Mouse (Mus musculus): ENCODE data around the gene Fndc1. TPM values are rescaled to one million over a fixed set of nuclear protein-coding genes. Genes with fewer than 3 reads are reported as not detected.

The Fndc1 gene
- polyA plus RNA-seq, 1 experiment, result not detected

- peaks cover 26% of the 10 kb centered on the region for H3K27me3 ChIP-seq (ENCODE audit: control insufficient read depth)
- no peaks in the 10 kb centered on the region for H3K9me3 ChIP-seq (ENCODE audit: control insufficient read depth, low read length)
- no peak overlapping the region for H3K4me3 ChIP-seq (replicated peaks)
- TF ChIP-seq GATA1 (IDR thresholded peaks at IDR 0.05; ENCODE audit: low read length), result no peak
- no peak for TF ChIP-seq TAL1 (IDR thresholded peaks at IDR 0.05; ENCODE audit: low read length)
- no peaks in the 10 kb centered on the region for H3K4me1 ChIP-seq (ENCODE audit: control insufficient read depth)
- H3K36me3 ChIP-seq (ENCODE audit: control insufficient read depth), result no peaks in the 10 kb centered on the region
Observed at GRCm38 (mm10) chr17:7827586-7827985, 484 bp upstream of the Fndc1 start.

DNA sequence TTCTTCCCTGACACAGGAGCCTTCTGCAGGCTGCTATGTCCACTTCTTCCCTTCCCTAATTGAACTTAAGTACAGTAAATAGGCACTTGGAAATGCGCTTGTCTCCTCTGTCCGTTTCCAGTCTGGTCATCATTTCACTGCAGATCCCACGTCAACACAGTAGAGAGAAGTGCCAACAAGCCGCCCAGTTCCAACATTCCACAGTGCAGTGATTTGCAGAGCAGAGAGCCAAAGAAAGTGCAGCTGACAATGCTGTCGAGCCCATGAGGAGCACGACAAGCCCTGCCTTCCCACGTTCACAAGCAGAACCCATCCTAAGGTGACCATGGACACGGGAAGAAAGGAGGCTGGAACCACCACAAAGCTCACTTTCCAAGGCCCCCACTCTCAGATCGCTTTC lies 1.7 kb downstream of the Fndc1 start:
- Histone ChIP-seq H3K4me3 (replicated peaks) (no peak overlapping the region), H3K27me3 (ENCODE audit: control insufficient read depth) (peaks cover 26% of the 10 kb centered on the region), H3K4me1 (ENCODE audit: control insufficient read depth) (no peaks in the 10 kb centered on the region), H3K36me3 (ENCODE audit: control insufficient read depth) (no peaks in the 10 kb centered on the region), H3K9me3 (ENCODE audit: control insufficient read depth, low read length) (no peaks in the 10 kb centered on the region)
- TF ChIP-seq GATA1 (IDR thresholded peaks at IDR 0.05; ENCODE audit: low read length) (no peak), TAL1 (IDR thresholded peaks at IDR 0.05; ENCODE audit: low read length) (no peak)

DNA sequence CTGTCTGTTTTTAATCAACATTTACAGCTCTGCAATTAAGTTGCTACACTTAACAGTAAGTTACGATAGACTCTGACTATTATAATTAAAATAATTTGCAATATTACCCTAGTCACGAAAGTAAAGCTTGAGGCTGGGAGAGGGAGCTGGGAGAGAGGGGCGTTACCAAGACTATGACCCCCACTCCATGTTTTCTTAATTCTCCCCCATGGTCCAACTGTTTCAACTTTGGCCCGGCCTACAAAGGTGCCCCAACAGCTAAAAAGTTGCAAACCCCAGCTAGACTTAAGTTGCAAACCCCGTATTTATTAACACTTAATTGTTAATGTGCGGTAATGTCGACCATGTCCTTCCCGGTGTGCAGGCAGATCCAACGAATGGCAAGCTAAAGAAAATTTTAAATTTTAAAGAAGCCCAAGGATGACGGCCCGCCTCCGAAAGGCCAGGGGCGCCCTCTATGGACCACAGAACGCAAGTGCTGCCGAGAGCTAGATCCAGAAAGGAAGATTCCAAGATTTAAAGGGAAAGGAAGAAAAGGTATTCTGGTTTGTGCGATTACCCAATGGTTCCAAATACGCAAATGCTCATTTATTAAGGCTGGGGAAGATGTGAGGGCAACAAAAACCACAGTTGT lies 5.4 kb downstream of the Fndc1 start:
- H3K27me3 ChIP-seq (ENCODE audit: control insufficient read depth), result peaks cover 5% of the 10 kb centered on the region
- no peaks in the 10 kb centered on the region for H3K36me3 ChIP-seq (ENCODE audit: control insufficient read depth)
- no peak overlapping the region for H3K4me3 ChIP-seq (replicated peaks)
- no peaks in the 10 kb centered on the region for H3K9me3 ChIP-seq (ENCODE audit: control insufficient read depth, low read length)
- no peaks in the 10 kb centered on the region for H3K4me1 ChIP-seq (ENCODE audit: control insufficient read depth)
- no peak for TF ChIP-seq TAL1 (IDR thresholded peaks at IDR 0.05; ENCODE audit: low read length)
- TF ChIP-seq GATA1 (IDR thresholded peaks at IDR 0.05; ENCODE audit: low read length), result no peak

DNA sequence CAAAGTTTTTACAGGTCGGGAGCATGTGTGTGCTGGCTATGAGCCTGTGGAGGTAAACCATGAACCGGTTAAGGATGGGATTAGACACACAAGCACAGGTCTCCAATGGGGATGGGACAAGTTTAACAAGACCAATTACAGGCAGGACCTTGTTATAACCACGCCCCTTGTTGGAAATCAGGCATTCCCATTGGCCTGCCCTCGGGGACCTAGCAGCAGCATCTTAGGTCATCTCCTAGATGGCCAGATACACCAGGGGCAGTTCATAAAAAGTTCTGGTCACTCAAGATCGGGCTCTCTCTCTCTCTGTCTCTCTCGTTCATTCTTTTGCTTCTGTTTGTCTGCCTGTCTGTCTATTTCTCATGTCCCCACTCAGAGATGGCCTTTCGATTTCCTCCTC lies 6.9 kb downstream of the Fndc1 start:
- no peaks in the 10 kb centered on the region for H3K9me3 ChIP-seq (ENCODE audit: control insufficient read depth, low read length)
- TF ChIP-seq GATA1 (IDR thresholded peaks at IDR 0.05; ENCODE audit: low read length) (no peak), TAL1 (IDR thresholded peaks at IDR 0.05; ENCODE audit: low read length) (no peak)
- no peak overlapping the region for H3K4me3 ChIP-seq (replicated peaks)
- H3K27me3 ChIP-seq (ENCODE audit: control insufficient read depth), result no peaks in the 10 kb centered on the region; the same call in 1 of the 2 replicates
- no peaks in the 10 kb centered on the region for H3K36me3 ChIP-seq (ENCODE audit: control insufficient read depth)
- H3K4me1 ChIP-seq (ENCODE audit: control insufficient read depth), result no peaks in the 10 kb centered on the region

DNA sequence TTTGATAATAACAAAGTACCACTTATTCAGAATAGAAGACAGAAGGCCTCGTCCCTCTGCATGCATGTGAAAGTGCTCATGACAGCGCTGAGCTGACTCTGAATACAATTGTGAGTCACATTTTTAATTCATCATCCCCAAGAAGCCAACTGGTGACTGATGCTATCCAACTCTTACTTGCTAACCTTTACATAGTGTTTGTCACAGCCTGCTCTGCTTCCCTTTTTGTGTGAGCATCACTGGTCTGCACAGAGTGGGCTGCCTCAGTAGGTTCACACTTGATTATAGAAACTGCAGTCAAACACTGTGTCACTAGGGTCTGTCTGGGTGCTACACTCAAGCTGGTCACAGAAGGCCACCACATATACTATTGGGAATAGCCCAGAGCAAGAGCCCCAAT lies 10.5 kb downstream of the Fndc1 start:
- H3K4me1 ChIP-seq (ENCODE audit: control insufficient read depth), result no peaks in the 10 kb centered on the region
- no peak overlapping the region for H3K4me3 ChIP-seq (replicated peaks)

DNA sequence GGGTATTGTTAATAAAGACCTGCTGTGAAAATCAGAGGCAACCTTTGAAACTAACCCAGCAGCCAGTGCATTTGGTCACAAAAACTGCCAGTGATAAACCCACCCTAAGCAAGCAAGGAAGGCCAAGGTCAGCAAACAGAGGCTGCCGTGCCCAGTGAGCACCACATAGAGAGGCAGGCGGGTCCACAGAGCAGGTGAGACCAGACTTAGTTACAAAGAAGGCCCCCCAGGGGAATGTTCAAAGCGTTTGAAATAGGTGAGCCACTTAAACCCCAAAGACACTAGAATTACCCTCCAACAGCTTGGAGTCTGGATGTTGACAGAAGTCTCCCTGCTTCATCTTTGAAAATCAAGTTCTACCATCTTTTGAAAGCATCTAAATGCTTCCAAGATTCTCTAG lies 12.7 kb downstream of the Fndc1 start:
- H3K4me3 ChIP-seq (replicated peaks), result no peak overlapping the region
- H3K36me3 ChIP-seq (ENCODE audit: control insufficient read depth), result no peaks in the 10 kb centered on the region
- TF ChIP-seq GATA1 (IDR thresholded peaks at IDR 0.05; ENCODE audit: low read length), result no peak
- no peak for TF ChIP-seq TAL1 (IDR thresholded peaks at IDR 0.05; ENCODE audit: low read length)

More for the DNA sequence above, 10.5 kb downstream of the Fndc1 start:
- Histone ChIP-seq H3K27me3 (ENCODE audit: control insufficient read depth) (no peaks in the 10 kb centered on the region), H3K36me3 (ENCODE audit: control insufficient read depth) (no peaks in the 10 kb centered on the region), H3K9me3 (ENCODE audit: control insufficient read depth, low read length) (no peaks in the 10 kb centered on the region)
- TF ChIP-seq GATA1 (IDR thresholded peaks at IDR 0.05; ENCODE audit: low read length), result no peak
- TF ChIP-seq TAL1 (IDR thresholded peaks at IDR 0.05; ENCODE audit: low read length), result no peak

DNA sequence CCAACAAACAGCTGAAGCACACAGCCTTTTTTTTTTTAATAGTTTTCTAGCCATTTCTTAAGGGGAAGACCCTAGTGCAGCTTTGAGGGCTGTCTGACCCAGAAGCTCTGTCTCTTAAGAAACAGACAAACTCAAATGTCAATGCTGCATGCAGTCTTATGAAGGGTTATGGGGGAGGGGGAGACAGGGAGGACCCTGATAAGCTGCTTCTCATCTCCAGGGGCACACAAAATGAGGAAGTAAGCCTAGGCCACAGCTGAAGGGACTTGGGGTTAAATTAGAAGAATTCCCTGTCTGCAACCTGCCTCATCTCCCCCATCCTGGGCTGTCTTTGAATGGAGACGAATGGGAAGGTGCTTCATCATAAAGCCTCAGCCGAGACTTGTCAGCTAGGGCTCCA lies 19.1 kb downstream of the Fndc1 start:
- TF ChIP-seq TAL1 (IDR thresholded peaks at IDR 0.05; ENCODE audit: low read length), result no peak
- TF ChIP-seq GATA1 (IDR thresholded peaks at IDR 0.05; ENCODE audit: low read length), result no peak
- no peaks in the 10 kb centered on the region for H3K4me1 ChIP-seq (ENCODE audit: control insufficient read depth)
- H3K9me3 ChIP-seq (ENCODE audit: control insufficient read depth, low read length), result no peaks in the 10 kb centered on the region
- no peak overlapping the region for H3K4me3 ChIP-seq (replicated peaks)
- no peaks in the 10 kb centered on the region for H3K36me3 ChIP-seq (ENCODE audit: control insufficient read depth)
- H3K27me3 ChIP-seq (ENCODE audit: control insufficient read depth), result no peaks in the 10 kb centered on the region

More for the DNA sequence above, 12.7 kb downstream of the Fndc1 start:
- no peaks in the 10 kb centered on the region for H3K27me3 ChIP-seq (ENCODE audit: control insufficient read depth)
- H3K4me1 ChIP-seq (ENCODE audit: control insufficient read depth), result no peaks in the 10 kb centered on the region
- no peaks in the 10 kb centered on the region for H3K9me3 ChIP-seq (ENCODE audit: control insufficient read depth, low read length)

- no peaks in the 10 kb centered on the region for H3K36me3 ChIP-seq (ENCODE audit: control insufficient read depth)
- H3K4me3 ChIP-seq (replicated peaks), result no peak overlapping the region
- no peaks in the 10 kb centered on the region for H3K27me3 ChIP-seq (ENCODE audit: control insufficient read depth)
- no peaks in the 10 kb centered on the region for H3K9me3 ChIP-seq (ENCODE audit: control insufficient read depth, low read length)
- H3K4me1 ChIP-seq (ENCODE audit: control insufficient read depth), result no peaks in the 10 kb centered on the region
- no peak for TF ChIP-seq TAL1 (IDR thresholded peaks at IDR 0.05; ENCODE audit: low read length)
- no peak for TF ChIP-seq GATA1 (IDR thresholded peaks at IDR 0.05; ENCODE audit: low read length)
Observed at GRCm38 (mm10) chr17:7805105-7805504, 22.0 kb downstream of the Fndc1 start.

DNA sequence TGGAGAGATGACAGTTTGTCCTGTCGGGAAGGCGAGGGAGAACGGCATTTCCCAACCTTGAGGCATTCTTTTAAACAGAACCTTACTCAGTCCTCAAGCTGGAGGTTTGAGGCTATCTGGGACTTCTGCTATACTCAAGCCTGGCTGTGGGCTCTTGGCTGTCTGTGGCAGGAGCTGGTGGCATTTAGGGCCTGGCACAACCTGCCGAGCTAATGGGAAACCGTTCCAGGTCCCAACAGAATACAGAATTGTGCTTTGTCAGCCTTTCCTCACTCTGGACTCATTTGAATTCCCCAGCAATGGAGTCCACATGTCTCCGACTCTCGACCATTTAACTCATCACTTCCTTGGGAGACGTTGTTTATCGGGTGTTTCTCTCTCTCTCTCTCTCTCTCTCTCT lies 24.6 kb downstream of the Fndc1 start:
- Histone ChIP-seq H3K4me3 (replicated peaks) (no peak overlapping the region), H3K4me1 (ENCODE audit: control insufficient read depth) (no peaks in the 10 kb centered on the region), H3K36me3 (ENCODE audit: control insufficient read depth) (no peaks in the 10 kb centered on the region), H3K27me3 (ENCODE audit: control insufficient read depth) (no peaks in the 10 kb centered on the region), H3K9me3 (ENCODE audit: control insufficient read depth, low read length) (no peaks in the 10 kb centered on the region)
- no peak for TF ChIP-seq TAL1 (IDR thresholded peaks at IDR 0.05; ENCODE audit: low read length)
- TF ChIP-seq GATA1 (IDR thresholded peaks at IDR 0.05; ENCODE audit: low read length), result no peak

DNA sequence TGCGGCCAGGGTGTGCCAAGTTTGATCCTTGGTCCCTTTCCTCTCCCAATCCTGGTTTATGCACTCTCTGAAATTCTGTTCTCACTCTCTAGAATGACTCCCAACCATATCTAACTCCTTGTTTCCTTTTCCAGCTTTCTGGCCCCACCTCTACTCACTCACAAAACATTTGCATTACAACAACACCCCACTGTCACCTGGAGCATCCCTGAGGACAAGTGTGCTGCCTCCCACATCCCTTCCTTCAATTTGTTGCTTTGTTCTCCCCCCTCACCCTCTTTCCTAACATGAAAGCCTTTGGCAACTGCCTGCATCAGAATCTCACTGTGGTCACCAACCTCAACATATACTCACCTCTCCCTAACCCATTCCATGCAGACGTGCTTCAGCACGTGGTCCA lies 27.2 kb downstream of the Fndc1 start:
- no peaks in the 10 kb centered on the region for H3K4me1 ChIP-seq (ENCODE audit: control insufficient read depth)
- H3K27me3 ChIP-seq (ENCODE audit: control insufficient read depth), result no peaks in the 10 kb centered on the region
- TF ChIP-seq GATA1 (IDR thresholded peaks at IDR 0.05; ENCODE audit: low read length), result no peak
- TF ChIP-seq TAL1 (IDR thresholded peaks at IDR 0.05; ENCODE audit: low read length), result no peak
- H3K9me3 ChIP-seq (ENCODE audit: control insufficient read depth, low read length), result no peaks in the 10 kb centered on the region
- no peaks in the 10 kb centered on the region for H3K36me3 ChIP-seq (ENCODE audit: control insufficient read depth)
- no peak overlapping the region for H3K4me3 ChIP-seq (replicated peaks)

Measured in erythroblast, embryonic 14.5 days (primary cell).